Mouse (Mus musculus): ENCODE results near the gene Map3k20. TPM values are rescaled to one million over a fixed set of nuclear protein-coding genes. Genes with fewer than 3 reads are reported as not detected.
A peak's percentile ranks its signal among the peaks of the same experiment; 100 is the strongest.

Gene Map3k20
- polyA plus RNA-seq, 1 experiment, result 6.0 TPM

DNA sequence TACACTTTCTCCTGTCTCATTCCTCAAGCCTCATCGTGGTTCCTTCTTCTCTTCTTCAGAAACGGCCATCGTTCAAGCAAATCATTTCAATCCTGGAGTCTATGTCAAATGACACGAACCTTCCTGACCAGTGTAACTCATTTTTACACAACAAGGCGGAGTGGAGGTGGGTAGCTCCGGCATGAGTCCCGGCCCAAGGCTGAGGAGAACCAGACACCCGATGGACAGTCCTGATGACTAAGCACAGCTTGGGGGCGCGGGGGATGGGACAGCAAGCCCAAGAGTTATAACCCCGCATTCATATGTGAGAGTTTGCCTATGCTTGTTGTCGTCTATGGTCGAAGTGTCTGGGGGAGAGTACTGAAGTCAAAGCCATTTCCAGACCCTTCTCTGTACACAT, 104.0 kb downstream of the Map3k20 start:
- Histone ChIP-seq H3K36me3 (ENCODE audit: control insufficient read depth, insufficient read depth, low read length) (peaks cover 10% of the 10 kb centered on the region), H3K27me3 (ENCODE audit: control insufficient read depth, insufficient read depth, low read length) (no peaks in the 10 kb centered on the region), H3K27ac (ENCODE audit: insufficient read depth, low read depth, low read length) (no peak overlapping the region), H3K4me3 (ENCODE audit: low read depth, low read length) (no peak overlapping the region), H3K4me1 (ENCODE audit: control insufficient read depth, insufficient read depth, insufficient read length, low read length) (no peaks in the 10 kb centered on the region)
- TF ChIP-seq POLR2A (IDR thresholded peaks at IDR 0.05; ENCODE audit: low read depth, low read length), result no peak
- no peak for TF ChIP-seq CTCF (IDR thresholded peaks at IDR 0.05; ENCODE audit: extremely low read depth, insufficient read length, insufficient replicate concordance, low read depth, low read length)
- 90% methylated on average over 13 of the region's 13 CpGs for WGBS

DNA sequence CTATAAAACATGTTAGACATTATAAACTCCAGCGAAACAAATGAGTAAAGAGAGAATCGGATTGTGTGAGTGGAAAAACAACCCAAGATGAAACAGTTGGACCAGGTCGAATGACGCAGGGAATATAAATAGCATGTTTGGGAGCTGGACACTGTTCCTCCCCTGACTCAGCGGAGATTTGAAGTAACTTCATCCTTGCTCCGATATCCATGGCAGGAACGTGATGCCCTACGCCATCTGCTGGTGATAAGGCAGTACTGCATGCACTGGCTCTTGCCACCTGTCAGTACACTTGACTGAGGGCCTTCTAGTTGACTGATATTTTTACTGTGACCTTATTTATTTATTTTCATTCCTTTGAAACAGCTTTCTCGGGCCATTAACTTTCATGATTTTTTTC, 104.5 kb downstream of the Map3k20 start:
- TF ChIP-seq POLR2A (IDR thresholded peaks at IDR 0.05; ENCODE audit: low read depth, low read length), result no peak
- TF ChIP-seq CTCF (IDR thresholded peaks at IDR 0.05; ENCODE audit: extremely low read depth, insufficient read length, insufficient replicate concordance, low read depth, low read length), result peak; percentile 97; the same call in 1 of the 2 replicates
- H3K27me3 ChIP-seq (ENCODE audit: control insufficient read depth, insufficient read depth, low read length), result no peaks in the 10 kb centered on the region
- no peak overlapping the region for H3K4me3 ChIP-seq (ENCODE audit: low read depth, low read length)
- no peak overlapping the region for H3K27ac ChIP-seq (ENCODE audit: insufficient read depth, low read depth, low read length)
- WGBS, result 27% methylated on average over 9 of the region's 9 CpGs
- peaks cover 8% of the 10 kb centered on the region for H3K36me3 ChIP-seq (ENCODE audit: control insufficient read depth, insufficient read depth, low read length)
- no peaks in the 10 kb centered on the region for H3K4me1 ChIP-seq (ENCODE audit: control insufficient read depth, insufficient read depth, insufficient read length, low read length)

DNA sequence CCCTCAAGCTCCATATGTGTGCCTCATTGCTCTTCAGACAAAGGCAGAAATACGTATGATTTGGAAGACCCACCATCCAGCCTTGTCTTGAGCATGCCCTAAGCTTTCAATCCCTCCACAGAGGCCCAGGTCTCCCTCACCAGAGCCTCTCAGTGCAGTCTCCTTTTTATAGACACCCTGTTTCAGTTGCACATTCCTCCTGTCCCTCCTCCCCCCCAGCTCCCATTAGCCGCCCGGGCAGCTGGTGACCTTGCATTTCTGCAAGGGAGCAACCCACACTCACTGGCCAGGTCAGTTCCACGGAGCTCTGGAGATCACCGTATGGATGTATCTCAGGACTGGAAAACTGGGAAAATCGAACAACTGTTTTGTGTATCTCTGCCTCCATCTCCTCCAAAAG, 105.0 kb downstream of the Map3k20 start:
- no peak for TF ChIP-seq POLR2A (IDR thresholded peaks at IDR 0.05; ENCODE audit: low read depth, low read length)
- no peak for TF ChIP-seq CTCF (IDR thresholded peaks at IDR 0.05; ENCODE audit: extremely low read depth, insufficient read length, insufficient replicate concordance, low read depth, low read length)
- 80% methylated on average over 6 of the region's 6 CpGs for WGBS
- Histone ChIP-seq H3K4me1 (ENCODE audit: control insufficient read depth, insufficient read depth, insufficient read length, low read length) (no peaks in the 10 kb centered on the region), H3K36me3 (ENCODE audit: control insufficient read depth, insufficient read depth, low read length) (peaks cover 5% of the 10 kb centered on the region), H3K27me3 (ENCODE audit: control insufficient read depth, insufficient read depth, low read length) (no peaks in the 10 kb centered on the region), H3K27ac (ENCODE audit: insufficient read depth, low read depth, low read length) (no peak overlapping the region), H3K4me3 (ENCODE audit: low read depth, low read length) (no peak overlapping the region)

DNA sequence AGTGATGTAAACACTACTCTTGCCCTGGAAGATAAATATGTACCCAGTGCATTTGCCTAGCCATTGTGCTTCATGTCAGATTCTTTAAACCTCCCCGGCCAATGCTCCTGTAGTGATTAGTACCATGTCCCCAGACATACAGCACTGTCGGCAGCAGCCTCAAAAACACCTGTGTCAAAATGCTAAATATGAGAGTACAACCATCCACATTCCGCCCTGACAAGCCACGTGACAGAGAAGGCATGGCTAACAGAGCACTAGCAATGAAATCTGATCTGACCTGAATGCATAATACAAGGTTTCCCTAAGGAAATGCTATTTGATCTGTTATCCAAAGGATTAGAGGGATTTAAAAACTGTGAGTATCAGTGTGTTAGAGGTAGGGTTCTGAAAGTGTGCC, 105.6 kb downstream of the Map3k20 start:
- Histone ChIP-seq H3K36me3 (ENCODE audit: control insufficient read depth, insufficient read depth, low read length) (peaks cover 5% of the 10 kb centered on the region), H3K27me3 (ENCODE audit: control insufficient read depth, insufficient read depth, low read length) (no peaks in the 10 kb centered on the region), H3K4me3 (ENCODE audit: low read depth, low read length) (no peak overlapping the region), H3K4me1 (ENCODE audit: control insufficient read depth, insufficient read depth, insufficient read length, low read length) (no peaks in the 10 kb centered on the region), H3K27ac (ENCODE audit: insufficient read depth, low read depth, low read length) (no peak overlapping the region)
- 87% methylated on average over 4 of the region's 4 CpGs for WGBS
- TF ChIP-seq POLR2A (IDR thresholded peaks at IDR 0.05; ENCODE audit: low read depth, low read length), result no peak
- TF ChIP-seq CTCF (IDR thresholded peaks at IDR 0.05; ENCODE audit: extremely low read depth, insufficient read length, insufficient replicate concordance, low read depth, low read length), result no peak

DNA sequence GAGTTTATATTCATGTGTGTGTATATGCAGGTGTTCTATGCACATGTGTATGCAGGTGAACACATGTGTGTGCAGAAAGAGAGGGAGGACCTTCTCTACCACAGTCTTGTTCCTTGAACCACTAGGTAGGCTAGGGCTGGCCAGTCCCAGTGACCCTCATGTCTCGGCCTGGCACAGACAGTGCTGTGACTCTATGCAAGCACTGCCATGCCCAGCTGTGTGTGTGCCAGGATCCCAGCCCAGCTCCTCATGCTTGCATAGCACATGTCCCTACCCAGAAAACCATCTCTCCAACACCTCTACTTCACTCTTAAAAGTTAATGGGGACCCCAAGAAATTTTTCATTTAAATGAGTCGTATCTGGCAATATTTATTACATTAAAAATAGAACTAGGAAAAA, 106.3 kb downstream of the Map3k20 start:
- no peaks in the 10 kb centered on the region for H3K27me3 ChIP-seq (ENCODE audit: control insufficient read depth, insufficient read depth, low read length)
- peaks cover 5% of the 10 kb centered on the region for H3K36me3 ChIP-seq (ENCODE audit: control insufficient read depth, insufficient read depth, low read length)
- H3K4me3 ChIP-seq (ENCODE audit: low read depth, low read length), result no peak overlapping the region
- TF ChIP-seq CTCF (IDR thresholded peaks at IDR 0.05; ENCODE audit: extremely low read depth, insufficient read length, insufficient replicate concordance, low read depth, low read length), result no peak
- no peak for TF ChIP-seq POLR2A (IDR thresholded peaks at IDR 0.05; ENCODE audit: low read depth, low read length)
- no peak overlapping the region for H3K27ac ChIP-seq (ENCODE audit: insufficient read depth, low read depth, low read length)
- peaks cover 2% of the 10 kb centered on the region; the same call in 1 of the 2 replicates for H3K4me1 ChIP-seq (ENCODE audit: control insufficient read depth, insufficient read depth, insufficient read length, low read length)
- WGBS, result 94% methylated on average over 2 of the region's 2 CpGs

DNA sequence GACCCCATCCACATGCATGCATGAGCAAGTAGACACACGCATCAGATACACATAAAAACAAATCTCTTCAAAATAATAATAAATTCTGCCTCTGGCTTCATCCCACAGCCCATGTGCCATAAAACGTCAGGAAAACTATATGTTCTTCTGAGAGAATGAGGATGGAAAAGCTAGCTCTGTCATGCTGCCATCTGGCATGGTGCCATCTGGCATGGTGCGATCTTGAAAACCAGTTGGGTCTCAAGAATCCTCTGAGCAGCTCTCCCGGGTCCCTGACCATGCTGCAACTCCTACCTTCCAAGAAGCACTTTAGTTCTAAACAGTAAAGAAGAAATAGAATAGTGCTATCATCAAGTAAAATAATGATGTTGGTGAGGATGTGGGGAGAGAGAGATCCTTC, 106.9 kb downstream of the Map3k20 start:
- Histone ChIP-seq H3K27me3 (ENCODE audit: control insufficient read depth, insufficient read depth, low read length) (no peaks in the 10 kb centered on the region), H3K36me3 (ENCODE audit: control insufficient read depth, insufficient read depth, low read length) (peaks cover 5% of the 10 kb centered on the region), H3K4me1 (ENCODE audit: control insufficient read depth, insufficient read depth, insufficient read length, low read length) (peaks cover 3% of the 10 kb centered on the region; the same call in 1 of the 2 replicates), H3K27ac (ENCODE audit: insufficient read depth, low read depth, low read length) (no peak overlapping the region), H3K4me3 (ENCODE audit: low read depth, low read length) (no peak overlapping the region)
- 41% methylated on average over 4 of the region's 4 CpGs for WGBS
- no peak for TF ChIP-seq CTCF (IDR thresholded peaks at IDR 0.05; ENCODE audit: extremely low read depth, insufficient read length, insufficient replicate concordance, low read depth, low read length)
- no peak for TF ChIP-seq POLR2A (IDR thresholded peaks at IDR 0.05; ENCODE audit: low read depth, low read length)

DNA sequence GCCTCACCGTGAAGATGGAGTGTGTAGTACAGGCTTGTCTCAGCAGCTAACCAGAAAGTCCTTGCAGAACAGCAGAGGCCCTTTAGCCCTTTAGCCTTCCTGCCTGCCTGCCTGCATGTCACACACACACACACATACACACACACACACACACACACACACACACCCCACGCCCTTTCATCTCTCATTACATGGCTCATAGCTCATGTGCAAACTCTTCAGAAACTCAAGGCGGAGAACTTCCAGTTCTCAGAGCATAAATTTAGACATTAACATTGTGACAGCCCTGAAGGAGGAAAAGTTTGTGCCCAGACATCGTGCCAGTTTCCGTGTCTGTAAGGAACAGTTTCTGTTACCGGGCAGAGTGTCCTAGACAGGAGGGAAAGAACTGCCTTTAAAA, 111.5 kb downstream of the Map3k20 start:
- Histone ChIP-seq H3K4me3 (ENCODE audit: low read depth, low read length) (no peak overlapping the region), H3K36me3 (ENCODE audit: control insufficient read depth, insufficient read depth, low read length) (peaks cover 8% of the 10 kb centered on the region), H3K27ac (ENCODE audit: insufficient read depth, low read depth, low read length) (no peak overlapping the region), H3K27me3 (ENCODE audit: control insufficient read depth, insufficient read depth, low read length) (no peaks in the 10 kb centered on the region), H3K4me1 (ENCODE audit: control insufficient read depth, insufficient read depth, insufficient read length, low read length) (peaks cover 8% of the 10 kb centered on the region)
- 43% methylated on average over 6 of the region's 6 CpGs for WGBS
- TF ChIP-seq CTCF (IDR thresholded peaks at IDR 0.05; ENCODE audit: extremely low read depth, insufficient read length, insufficient replicate concordance, low read depth, low read length), result no peak
- TF ChIP-seq POLR2A (IDR thresholded peaks at IDR 0.05; ENCODE audit: low read depth, low read length), result no peak

DNA sequence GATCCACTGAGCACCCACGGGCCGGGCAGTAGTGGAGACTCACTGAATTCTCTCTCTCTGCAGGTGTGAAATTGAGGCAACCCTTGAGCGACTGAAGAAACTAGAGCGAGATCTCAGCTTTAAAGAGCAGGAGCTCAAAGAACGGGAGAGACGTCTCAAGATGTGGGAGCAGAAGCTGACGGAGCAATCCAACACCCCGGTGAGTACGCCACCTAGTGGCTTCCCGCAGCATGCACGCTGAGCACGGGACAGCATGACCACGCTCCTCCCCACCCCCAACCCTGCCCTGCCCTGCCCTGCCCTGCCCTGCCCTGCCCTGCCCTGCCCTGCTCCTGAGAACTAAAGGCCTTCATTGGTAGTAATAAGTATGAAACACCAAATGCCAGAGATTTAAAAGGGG, 112.8 kb downstream of the Map3k20 start:
- H3K36me3 ChIP-seq (ENCODE audit: control insufficient read depth, insufficient read depth, low read length), result peaks cover 8% of the 10 kb centered on the region
- 21% methylated on average over 13 of the region's 13 CpGs for WGBS
- no peak for TF ChIP-seq POLR2A (IDR thresholded peaks at IDR 0.05; ENCODE audit: low read depth, low read length)
- peak; percentile 86 for TF ChIP-seq CTCF (IDR thresholded peaks at IDR 0.05; ENCODE audit: extremely low read depth, insufficient read length, insufficient replicate concordance, low read depth, low read length)
- H3K27me3 ChIP-seq (ENCODE audit: control insufficient read depth, insufficient read depth, low read length), result no peaks in the 10 kb centered on the region
- no peak overlapping the region for H3K4me3 ChIP-seq (ENCODE audit: low read depth, low read length)
- H3K4me1 ChIP-seq (ENCODE audit: control insufficient read depth, insufficient read depth, insufficient read length, low read length), result peaks cover 8% of the 10 kb centered on the region
- no peak overlapping the region for H3K27ac ChIP-seq (ENCODE audit: insufficient read depth, low read depth, low read length)
